Mouse (Mus musculus) lung, adult 18-20 months (tissue): ENCODE data around the gene Uqcc2.
A peak's percentile ranks its signal among the peaks of the same experiment; 100 is the strongest.

Source experiments
- DNase-seq, 2 experiments: peaks; one replicate each; pipeline ENCODE4 v3.0.0; 2022; ENCODE audit warnings: mixed read lengths in 2 of 2

The Uqcc2 gene

DNA sequence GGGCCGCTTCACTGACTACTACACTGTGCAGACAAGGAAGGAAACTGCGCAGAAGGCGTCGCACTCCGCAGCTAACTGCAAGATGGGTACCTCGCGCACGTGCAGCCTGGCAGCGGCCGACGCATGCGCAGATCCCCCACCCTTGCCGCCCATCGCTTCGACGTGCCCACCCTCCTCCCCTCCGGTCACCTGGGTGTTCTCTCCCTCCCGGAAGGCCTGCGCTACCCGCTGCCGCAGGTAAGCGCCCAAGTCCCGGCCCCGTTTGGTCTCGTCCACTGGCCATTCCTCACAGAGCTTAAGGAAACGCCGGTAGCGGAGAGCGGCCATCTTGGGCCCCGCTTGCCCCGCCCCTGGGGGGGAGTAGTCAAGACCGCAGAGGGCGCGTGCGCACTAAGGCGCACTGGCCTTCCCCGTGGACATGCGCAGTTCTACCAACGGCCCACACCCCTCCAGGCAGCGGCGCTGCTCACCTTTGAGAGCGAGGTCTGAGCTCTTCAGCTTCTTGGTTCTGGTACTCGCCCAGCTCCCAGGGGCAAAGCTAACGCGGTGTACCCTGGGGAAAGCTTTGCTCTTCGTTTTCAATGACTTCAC, at the start of gene Uqcc2:
Uqcc2 (minus strand) TSS at position 366 of the 591 bp plus-strand sequence.
- peak; percentile 95 to 98 for DNase-seq

DNA sequence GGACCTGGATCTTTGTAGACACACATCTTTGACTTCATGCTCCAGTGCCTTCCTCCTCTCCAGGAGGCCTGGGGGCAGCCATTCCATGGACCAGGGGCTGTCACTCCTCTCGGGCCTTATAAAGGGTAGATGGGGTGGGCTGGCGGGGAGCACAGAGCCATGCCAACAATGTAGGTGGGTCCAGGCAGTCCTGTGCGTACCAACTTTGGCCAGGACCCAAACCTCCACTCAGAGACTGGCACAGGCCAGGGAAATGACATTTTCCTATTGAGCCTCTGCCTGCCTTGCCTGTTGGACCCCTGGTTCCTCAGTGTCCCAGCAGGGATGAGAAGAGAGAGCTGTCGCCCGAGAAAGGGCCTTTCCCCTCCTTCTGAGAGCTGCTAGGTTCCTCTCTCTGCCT, 48.7 kb upstream of the Uqcc2 start:
- DNase-seq: no peak

DNA sequence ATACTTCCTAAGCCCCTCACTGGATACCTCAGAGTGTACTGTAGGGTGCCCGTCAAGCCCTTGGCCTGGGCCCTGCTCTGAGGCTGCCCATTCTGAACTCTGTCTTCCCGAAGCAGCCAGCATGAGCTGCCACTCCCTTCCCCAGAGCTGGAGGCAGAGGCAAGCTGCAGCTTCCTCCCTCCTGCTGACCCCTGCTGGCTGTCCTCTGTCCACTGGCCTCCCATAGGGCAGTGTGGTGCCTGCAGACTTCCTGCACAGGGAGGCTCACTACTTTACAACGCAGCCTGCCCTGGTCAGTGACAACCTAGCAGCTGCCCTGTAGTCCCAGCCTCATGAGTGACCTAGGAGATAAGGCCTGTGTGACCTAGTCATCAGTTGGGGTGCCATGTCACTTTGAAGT, 48.0 kb upstream of the Uqcc2 start:
- DNase-seq: peak in 1 of 2 experiments; percentile 40

DNA sequence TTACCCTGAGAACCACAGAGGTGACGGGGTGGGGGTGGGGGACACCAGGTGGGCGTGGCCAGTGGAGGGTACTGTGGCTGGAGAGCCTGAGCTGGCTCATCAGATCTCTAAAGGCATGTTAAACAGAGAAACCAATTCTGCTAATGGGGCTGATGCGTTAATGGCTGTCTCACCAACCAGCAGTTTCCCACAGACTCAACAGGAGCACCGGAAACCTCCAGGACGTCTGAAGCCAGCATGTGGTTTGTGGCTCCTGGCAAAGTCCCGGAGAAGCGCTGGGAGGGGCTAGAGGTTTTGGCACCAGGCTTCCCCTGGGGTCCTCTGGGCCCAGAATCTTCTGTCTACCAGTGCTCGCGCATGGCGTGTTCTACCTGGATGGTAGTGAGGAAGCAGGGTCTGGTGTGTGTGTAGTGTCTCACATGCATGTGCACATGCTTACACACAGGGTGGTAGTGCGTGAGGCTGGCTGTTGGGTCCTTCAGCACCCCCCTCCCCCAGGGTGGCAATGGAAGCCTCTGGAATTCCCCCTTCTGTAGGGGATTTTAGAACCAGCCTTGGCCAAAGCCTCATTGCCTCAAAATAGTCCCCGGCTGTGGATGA, 46.1 kb upstream of the Uqcc2 start:
- DNase-seq: no peak

DNA sequence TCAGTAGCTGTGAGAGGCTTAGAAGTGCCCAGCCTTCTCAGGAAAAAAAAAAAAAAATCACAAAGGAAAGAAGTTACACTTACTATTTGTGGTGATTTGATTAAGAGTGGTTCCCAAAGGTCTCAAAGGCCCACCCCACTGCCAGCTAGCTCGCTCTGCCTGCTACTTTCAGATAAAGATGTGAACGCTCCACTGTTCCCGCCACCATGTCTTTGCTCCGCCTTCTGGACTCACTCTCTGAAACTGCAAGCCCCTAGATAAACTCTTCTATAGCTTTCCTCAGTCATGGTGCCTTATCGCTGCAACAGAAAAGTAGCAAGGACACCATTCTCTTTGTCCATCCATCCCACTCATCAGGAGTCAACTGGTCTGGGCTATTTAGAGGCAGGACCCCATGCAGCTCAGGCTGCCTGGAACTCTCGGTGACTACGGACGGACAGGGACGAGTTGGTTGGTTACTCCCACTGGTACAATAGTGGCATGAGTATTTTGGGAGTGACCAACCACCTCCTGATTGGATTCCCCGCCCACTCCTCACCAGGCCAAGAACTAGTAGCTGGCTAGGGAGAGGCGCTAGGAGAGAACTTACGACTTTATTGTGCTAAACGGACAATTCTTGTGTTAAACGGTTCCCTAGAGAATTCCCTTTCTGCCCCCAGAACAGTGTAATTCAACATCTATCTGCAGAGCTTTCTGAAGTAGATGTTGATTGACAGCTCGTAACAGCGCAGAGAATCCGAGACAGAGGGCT, 44.9 kb upstream of the Uqcc2 start:
- DNase-seq: no peak

DNA sequence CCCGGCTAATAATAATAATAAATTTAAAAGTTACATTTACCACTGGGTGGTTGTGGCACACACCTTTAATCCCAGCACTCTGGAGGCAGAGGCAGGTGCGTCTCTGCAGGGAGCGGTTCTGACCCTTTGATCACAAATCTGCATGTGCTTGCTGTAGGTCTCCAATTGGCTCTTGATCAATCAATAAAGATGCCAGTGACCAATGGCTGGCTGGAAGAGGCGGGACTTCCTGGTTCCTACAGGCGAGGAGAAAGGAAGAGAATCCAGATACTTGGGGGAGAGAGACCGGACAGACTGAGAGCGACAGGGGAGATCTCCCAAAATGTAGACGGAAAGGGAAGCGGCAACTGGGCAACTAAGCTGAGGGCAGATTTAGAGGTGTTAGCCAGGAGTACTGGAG, 44.3 kb upstream of the Uqcc2 start:
- no peak for DNase-seq

DNA sequence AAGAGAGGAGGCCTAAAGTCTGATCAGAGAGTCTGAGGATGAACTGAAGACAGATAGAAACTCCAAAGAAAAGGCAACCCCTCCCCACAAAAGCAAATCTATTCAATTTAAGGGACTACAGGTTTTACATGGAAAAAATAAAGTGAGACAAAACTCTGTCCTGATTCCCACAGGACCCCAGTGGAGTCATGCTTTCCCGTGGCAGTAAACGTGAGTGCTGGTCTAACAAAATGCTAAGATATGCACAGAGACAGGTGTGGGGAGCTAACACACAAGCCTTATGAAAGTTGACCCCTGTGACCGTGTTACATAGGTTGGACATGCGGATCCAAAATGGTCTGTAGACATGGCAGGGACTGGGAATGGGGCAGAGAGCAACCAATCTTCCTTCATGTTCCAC, 43.0 kb upstream of the Uqcc2 start:
- no peak for DNase-seq

DNA sequence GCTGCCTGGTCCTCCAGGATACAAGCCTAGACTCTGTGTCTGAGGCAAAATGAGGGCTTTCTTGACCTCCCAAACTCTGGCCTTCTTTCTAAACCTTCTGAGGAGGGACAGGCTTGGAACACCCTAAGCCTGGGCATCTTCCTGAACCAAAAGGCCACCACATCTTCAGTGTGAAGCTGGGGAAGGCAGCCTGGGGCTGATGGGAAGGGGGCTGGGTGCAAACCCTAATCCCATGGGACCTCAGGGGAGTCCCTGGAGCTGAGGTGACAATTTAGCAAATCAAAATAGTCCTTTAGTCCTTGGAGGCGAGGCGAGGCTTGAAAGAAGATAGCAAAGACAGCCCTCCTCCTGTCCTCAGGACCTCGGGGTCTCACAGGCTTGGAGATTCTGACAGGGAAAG, 42.6 kb upstream of the Uqcc2 start:
- DNase-seq: no peak

DNA sequence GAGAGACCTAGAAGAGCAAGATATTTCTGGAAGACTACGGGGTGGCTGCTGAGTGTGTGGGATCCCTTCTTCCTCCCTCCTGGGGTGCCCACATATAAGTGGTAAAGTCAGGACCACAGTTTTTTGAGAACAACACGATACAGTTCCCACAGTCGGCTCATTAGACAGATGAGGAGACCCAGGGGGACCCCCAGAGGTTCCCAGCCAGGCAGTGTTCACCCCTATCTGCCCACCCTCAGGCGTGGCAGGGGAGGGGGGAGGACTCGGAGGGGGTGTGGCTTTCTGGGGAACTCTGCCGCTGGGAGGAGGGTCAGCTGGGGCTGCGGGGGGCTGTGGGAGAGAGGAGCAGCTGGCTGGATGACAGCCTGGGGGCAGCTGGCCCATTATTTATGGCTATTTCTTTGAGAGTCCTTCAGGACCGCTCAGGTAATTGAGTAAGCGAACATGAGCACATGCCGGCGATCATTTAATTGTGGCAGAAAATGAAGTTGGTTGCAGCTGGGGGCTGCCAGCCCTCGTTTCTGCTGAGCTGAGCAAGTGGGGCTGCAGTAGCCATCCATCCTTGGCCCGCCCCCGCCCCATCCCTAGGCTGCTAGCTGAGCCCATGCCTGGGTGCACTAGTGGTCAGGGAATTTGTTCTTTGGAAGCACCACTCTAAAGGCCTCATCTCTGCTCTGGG, 41.6 kb upstream of the Uqcc2 start:
- DNase-seq: no peak

DNA sequence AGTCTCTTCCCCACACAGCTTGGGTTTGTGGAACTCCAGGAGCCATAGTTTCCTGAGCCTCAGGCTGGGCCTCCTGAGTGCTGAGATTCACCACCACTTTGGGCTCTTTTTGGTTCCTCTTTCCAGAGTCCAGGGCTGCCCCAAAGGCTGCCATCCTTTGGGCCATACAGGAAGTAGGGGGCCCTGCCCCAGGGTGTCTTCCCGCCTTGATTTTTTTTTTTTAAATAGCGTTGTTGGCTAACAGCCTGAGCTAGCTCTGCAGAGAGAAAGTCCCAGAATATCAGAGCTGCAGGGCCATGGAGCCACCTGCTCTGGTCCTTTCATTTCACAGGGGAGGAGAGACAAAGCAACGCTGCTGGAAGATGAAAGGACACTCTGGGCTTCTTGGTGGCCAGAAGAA, 40.0 kb upstream of the Uqcc2 start:
- no peak for DNase-seq

DNA sequence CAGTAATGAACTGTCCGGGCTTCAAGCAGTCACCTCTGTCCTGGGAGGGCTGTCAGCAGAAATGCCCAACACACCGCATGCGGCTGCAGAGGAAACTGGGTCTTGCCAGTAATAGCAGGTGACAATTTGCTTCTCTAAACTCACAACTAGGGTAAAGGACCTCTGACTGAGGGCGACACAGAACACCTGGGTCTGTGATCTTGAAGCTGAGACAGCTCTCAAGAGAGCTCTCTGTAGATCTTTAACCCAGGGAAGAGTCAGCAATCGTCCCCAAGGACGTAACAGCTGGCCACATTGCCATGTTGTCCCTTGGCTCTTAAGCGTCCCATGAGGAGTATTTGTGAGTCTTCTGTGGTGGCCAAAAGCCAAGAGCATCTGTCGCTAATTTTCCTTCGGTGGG, 38.7 kb upstream of the Uqcc2 start:
- DNase-seq: no peak

DNA sequence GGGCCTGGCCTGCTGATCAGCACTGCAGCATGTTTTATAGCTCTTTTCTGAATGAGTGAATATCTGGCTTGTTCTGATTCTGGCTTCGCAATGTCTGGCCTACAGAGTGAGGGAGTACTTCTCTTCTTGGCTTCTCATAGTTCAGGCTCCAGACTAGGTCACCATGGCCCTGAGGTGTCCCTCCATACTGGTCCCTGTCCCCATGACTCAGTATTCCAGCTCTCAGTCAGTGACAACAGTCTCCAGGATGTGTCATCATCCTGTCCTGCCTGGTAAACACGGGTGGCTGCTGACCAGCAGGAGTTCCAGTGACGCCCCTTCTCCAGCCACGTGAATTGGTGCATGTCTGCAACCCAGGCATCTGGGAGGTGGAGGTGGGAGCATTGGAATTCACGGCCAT, 37.4 kb upstream of the Uqcc2 start:
- no peak for DNase-seq

DNA sequence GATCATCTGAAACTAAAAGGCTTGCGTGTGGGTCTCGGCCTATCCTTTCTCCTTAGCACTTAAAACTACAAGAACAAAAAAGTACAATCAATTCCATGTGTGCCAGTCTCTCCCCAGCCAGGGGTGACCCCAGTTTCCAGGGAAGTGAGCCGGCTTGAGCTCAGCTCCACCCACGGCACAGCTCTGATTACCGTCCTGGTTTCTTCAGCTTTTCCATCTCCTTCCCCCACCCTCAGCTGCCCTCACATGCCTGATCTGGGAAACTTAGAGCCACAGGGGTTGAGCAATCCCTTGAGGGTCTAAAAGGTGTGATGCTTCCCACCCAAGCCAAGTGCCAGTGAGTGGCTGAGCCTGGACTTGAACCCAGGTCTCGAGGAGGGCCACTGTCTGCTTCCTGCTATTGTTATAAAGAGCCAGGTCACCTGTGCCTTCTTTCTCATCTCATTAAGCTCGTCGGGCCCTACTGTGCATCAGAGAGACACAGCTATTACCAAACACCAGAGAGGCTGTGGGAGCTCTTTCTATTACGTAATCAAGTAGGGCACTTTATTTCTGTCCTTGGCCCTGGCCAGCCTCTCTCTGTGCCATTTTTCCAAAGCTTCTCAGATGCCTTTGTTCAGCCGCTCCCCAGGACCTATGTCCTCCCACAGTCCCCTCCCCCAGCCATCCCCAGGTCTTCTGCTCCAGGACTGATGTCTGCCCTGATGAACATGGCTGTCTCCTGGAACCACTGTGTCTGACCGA, 36.4 kb upstream of the Uqcc2 start:
- peak; percentile 10 to 33 for DNase-seq

DNA sequence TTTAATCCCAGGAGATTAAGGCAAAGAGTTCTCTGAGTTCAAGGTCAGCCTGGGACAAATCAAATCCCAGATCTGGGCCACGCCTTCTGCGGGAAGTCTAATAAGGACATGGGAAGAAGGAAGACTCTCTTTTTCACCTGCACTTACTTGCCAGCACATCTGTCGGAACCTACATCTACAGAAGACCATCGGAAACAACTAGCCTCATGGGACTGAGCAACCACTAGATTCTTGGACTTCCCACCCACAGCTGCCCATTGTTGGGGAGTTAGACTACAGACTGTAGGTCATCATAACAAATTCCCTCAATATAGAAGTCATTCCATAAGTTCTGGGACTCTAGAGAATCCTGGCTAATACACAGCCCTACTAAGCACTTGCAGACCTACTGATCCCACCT, 34.9 kb upstream of the Uqcc2 start:
- DNase-seq: no peak

DNA sequence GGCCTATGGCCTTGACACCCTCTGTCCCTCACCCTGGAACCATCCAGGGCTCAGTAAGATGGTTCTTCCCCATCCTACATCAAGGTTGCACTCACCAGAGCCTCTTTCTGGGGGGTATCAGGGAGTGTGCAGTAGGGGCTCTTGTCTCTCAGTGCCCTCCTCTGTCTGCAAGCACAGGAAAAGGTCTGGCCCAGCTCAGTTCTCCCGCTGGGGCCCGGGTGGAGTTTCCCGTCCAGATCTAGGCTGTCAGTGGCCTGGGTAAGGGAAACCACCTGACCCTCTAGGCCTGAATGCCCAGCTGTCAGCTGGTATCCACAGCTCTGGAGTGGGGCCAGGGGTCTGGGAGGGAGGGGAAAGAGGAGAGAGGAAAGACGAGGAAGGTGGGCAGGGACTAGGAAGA, 33.8 kb upstream of the Uqcc2 start, which contains the start of gene Ip6k3:
Ip6k3 (minus strand) TSS at position 251 of the 400 bp plus-strand sequence.
- peak; percentile 18 to 45 for DNase-seq

DNA sequence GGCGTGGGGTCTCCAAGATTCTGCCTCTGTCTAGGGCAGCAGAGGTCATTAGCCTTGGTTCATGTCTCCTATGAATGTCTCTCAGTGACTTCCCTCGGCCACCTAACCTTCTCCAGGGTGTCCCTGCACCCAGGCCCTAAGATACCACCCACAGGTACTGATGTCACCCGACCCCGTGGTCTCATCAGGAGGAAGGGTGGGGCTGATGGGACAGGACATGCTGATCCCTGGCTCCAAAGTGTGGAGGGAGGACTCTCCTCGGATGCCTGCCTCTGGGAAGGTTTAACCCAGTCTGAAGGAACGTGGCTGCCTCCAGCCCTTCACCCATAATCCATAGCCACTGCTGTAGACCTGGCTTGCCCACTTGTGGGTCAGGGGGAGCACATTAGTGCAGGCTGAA, 33.2 kb upstream of the Uqcc2 start:
- DNase-seq: no peak

DNA sequence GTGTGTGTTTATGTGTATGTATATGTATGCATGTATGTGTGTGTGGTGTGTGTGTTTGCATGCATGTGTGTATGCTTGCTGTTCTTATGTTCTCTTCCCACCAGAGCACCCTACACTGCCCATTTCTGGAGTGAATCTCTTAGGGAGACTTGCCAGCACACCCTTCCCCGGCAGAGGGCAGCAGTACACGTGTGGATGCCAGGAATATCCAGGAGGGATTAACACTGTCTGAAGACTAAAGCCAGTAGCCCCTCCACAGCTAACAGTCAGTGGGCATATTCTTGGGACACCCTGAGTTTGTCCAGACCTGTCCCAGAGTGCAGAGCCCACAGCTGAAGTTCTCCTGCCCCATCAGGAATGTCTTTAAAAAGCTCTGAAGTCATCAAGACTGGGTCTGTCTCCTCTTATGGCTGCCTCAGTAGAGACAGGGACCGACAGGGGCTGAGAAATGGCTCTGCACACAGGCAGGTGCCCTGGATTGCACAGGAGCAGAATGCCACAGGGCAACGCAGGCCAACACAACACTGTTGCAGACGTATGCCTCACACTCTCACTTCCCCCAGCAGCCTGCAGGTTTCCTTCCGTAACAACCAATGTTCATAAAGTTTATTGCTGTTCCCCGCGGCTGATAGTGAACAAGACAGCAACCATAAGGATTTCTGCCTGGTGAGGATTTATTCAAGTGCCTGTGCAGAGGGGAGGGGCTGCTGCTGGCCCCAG, 31.5 kb upstream of the Uqcc2 start:
- DNase-seq: no peak

DNA sequence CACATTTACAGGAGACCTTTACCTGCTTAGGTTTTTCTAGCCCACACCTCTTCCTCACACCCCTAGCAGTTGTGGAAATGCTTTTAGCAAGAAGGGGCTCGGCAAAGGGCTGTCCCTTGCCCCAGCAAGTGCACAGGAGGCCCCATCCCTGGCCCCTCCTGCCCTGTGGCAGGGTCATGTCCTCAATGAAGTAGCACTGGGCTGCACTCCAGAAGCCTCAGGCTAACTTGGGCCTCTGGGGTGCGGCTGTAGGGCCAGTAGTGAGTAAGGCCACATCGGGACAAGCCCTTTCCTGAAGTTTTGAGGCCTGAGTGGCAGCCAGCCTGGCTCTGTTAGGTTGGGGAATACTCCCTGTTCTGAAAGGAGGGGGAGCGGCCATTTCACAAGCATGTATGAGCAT, 27.2 kb upstream of the Uqcc2 start:
- DNase-seq: peak; percentile 57 to 76

DNA sequence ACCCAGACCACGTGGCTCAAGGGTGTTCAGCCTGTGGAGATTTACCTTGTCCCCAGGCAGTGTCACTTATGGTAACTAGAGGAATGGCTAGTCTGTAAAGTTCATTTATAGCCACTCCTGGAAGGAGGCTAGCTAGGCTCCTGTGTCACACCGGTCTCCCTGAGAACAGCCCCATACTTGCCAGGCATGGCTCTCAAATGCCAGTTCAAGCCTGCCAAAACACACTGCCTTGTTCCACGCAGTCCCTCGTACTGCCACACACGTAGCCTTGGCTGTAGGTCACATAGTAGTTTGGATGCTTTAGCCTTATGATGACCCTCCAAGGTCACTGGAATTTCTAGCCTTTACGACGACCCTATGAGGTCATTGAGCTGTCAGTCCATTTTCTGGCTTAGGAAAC, 25.5 kb upstream of the Uqcc2 start:
- DNase-seq: no peak

DNA sequence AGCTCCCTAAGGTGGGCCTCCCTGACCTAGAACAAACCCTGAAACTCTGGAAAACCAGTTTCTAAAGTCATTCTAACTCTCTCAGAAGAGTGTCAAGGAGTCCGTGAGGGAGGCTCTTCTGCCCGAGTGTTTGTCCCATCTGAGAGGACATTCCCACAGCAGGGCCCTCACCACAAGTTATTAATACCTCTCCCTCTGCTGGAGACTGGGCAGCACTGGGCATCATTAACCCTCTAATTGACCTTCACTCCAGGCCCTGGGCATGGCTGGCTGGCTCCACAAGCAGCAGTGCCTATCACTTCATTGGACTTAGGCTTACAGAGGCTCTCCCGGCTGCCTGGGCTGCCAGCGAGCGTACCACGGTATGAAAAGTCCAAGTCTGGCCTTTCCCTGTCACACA, 24.7 kb upstream of the Uqcc2 start:
- DNase-seq: no peak

DNA sequence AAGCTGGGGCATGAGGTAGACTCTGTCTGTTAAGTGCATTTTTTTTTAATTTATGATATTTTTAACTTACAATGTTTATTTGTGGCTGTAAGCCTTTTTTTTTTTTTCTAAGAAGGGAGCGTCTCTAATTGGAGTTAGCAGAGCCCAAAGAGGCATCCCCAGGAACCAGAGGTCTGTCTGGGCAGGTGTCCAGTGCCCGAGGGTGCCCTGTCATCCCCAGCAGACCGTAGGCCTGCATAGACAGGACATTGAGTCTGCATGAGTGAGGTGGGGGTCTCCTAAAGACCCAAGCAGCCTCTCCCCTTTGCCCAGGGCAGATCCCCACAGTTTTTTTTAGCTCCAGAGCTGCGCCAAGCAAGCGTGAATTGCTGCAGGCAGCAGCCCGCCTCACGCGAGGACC, 22.0 kb upstream of the Uqcc2 start:
- DNase-seq: no peak

DNA sequence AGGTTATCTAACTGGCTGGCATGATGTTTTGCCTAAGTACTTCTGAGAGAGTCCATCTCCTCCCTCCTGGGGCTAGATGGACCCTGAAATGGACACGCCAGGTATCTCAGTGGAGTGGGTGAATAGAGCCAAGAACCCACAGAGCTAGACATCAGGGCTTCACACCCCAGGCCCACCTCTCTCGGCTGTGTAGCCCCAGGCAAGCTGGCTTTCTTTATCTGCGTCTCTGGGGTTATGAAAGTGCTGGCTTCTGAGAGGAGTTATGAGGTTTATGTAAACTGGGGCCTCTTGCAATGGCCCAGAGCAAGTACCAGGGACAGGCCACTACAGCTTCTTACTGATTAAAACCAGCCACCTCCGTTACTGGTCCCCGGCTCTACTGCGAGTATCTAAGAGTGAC, 21.2 kb upstream of the Uqcc2 start:
- no peak for DNase-seq
